8 mouse cellular contexts compared by ENCODE assay signal in the genomic region with DNA sequence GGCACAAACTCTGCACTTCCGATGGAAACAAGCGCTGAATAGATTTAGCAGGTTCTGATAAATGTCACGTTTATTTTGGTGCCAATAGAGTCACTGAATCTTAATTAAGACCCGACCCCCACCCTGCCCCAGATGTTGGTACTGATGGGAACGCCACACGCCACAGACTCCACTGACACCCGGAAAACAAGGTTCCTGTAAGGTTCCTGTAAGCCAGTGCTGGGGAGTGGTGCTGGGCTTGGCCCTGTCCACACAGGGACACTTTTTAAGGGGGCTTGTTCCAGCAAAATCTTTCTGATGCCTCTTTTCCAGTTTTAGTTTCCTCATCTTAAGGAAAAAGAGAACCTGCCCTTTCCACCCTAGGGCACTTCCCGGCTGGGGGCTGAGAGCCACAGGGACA.
A peak's percentile ranks its signal among the peaks of the same experiment; 100 is the strongest.
DNase-seq lines count a peak whose midpoint lies in the region; ATAC-seq lines count a peak whose summit lies in the region.

No protein-coding gene starts in this region.

- H3K4me3 ChIP-seq in heart, embryonic 11.5 days (ENCODE audit: low read depth, low read length): peak overlapping the region; percentile 38
- H3K4me3 ChIP-seq in embryonic facial prominence, embryonic 14.5 days (ENCODE audit: low read depth, low read length): peak overlapping the region; percentile 32
- peak overlapping the region; percentile 35; the same call in 1 of the 2 replicates for H3K4me3 ChIP-seq in hindbrain, embryonic 16.5 days (ENCODE audit: low read length)
- H3K4me3 ChIP-seq in midbrain, embryonic 15.5 days: no peak overlapping the region

- peak overlapping the region; percentile 35; the same call in 1 of the 2 replicates for H3K27ac ChIP-seq in heart, embryonic 11.5 days (ENCODE audit: low read depth, low read length)
- peak overlapping the region; percentile 83 for H3K27ac ChIP-seq in embryonic facial prominence, embryonic 14.5 days (replicated peaks; ENCODE audit: low read depth, low read length)
- no peak overlapping the region for H3K27ac ChIP-seq in hindbrain, embryonic 16.5 days (ENCODE audit: low read depth, low read length)
- 0 out of 2 replicates have a peak overlapping the region, but pooled peaks have one; percentile 56 for H3K27ac ChIP-seq in midbrain, embryonic 15.5 days

- peaks cover 7% of the 10 kb centered on the region for H3K4me1 ChIP-seq in heart, embryonic 11.5 days (ENCODE audit: control insufficient read depth, insufficient read depth, low read length)
- peaks cover 16% of the 10 kb centered on the region for H3K4me1 ChIP-seq in embryonic facial prominence, embryonic 14.5 days (ENCODE audit: control insufficient read depth, insufficient read depth, low read length)
- peaks cover 9% of the 10 kb centered on the region for H3K4me1 ChIP-seq in hindbrain, embryonic 16.5 days (ENCODE audit: control insufficient read depth, insufficient read depth, low read depth, low read length)
- peaks cover 18% of the 10 kb centered on the region for H3K4me1 ChIP-seq in midbrain, embryonic 15.5 days

- no peak for DNase-seq in heart, postnatal 36 days
- no peak for DNase-seq in embryonic facial prominence, embryonic 14.5 days (ENCODE audit: low spot score)
- no peak for DNase-seq in left cerebral cortex, adult 8-10 months (ENCODE audit: low spot score in 2 of 2)
- no peak for DNase-seq in T-cell, adult 2 months (ENCODE audit: low spot score)
- DNase-seq in lung, postnatal 36 days: no peak

- H3K27me3 ChIP-seq in heart, embryonic 11.5 days (ENCODE audit: control insufficient read depth, insufficient read depth, low read length): peaks cover 5% of the 10 kb centered on the region
- no peaks in the 10 kb centered on the region for H3K27me3 ChIP-seq in embryonic facial prominence, embryonic 14.5 days (replicated peaks; ENCODE audit: control insufficient read depth, insufficient read depth, low read length)
- no peaks in the 10 kb centered on the region; the same call in 1 of the 2 replicates for H3K27me3 ChIP-seq in hindbrain, embryonic 16.5 days (replicated peaks; ENCODE audit: control insufficient read depth, insufficient read depth, low read length)
- no peaks in the 10 kb centered on the region for H3K27me3 ChIP-seq in midbrain, embryonic 15.5 days (replicated peaks)

- no peaks in the 10 kb centered on the region for H3K9me3 ChIP-seq in heart, embryonic 11.5 days (replicated peaks; ENCODE audit: control insufficient read depth, low read length)
- no peaks in the 10 kb centered on the region for H3K9me3 ChIP-seq in embryonic facial prominence, embryonic 14.5 days (ENCODE audit: control insufficient read depth, low read length)
- no peaks in the 10 kb centered on the region for H3K9me3 ChIP-seq in hindbrain, embryonic 16.5 days (ENCODE audit: control insufficient read depth, low read length)
- H3K9me3 ChIP-seq in midbrain, embryonic 15.5 days: no peaks in the 10 kb centered on the region

- H3K9ac ChIP-seq in heart, embryonic 11.5 days (ENCODE audit: low read depth, low read length): 0 out of 2 replicates have a peak overlapping the region, but pooled peaks have one; percentile 1
- H3K9ac ChIP-seq in embryonic facial prominence, embryonic 14.5 days (ENCODE audit: low read depth, low read length): no peak overlapping the region
- H3K9ac ChIP-seq in hindbrain, embryonic 16.5 days (ENCODE audit: low read depth, low read length): no peak overlapping the region
- H3K9ac ChIP-seq in midbrain, embryonic 15.5 days: no peak overlapping the region

- no peaks in the 10 kb centered on the region for H3K36me3 ChIP-seq in heart, embryonic 11.5 days (ENCODE audit: control insufficient read depth, insufficient read depth, low read length)
- no peaks in the 10 kb centered on the region for H3K36me3 ChIP-seq in embryonic facial prominence, embryonic 14.5 days (ENCODE audit: control insufficient read depth, insufficient read depth, low read length)
- H3K36me3 ChIP-seq in hindbrain, embryonic 16.5 days (ENCODE audit: control insufficient read depth, insufficient read depth, low read length): no peaks in the 10 kb centered on the region
- H3K36me3 ChIP-seq in midbrain, embryonic 15.5 days (replicated peaks): no peaks in the 10 kb centered on the region

- H3K4me2 ChIP-seq in heart, embryonic 11.5 days: peak overlapping the region; percentile 76
- H3K4me2 ChIP-seq in embryonic facial prominence, embryonic 14.5 days (ENCODE audit: low read depth, low read length): peak overlapping the region; percentile 60
- peak overlapping the region; percentile 74 for H3K4me2 ChIP-seq in hindbrain, embryonic 16.5 days (ENCODE audit: low read length)
- peak overlapping the region; percentile 57 for H3K4me2 ChIP-seq in midbrain, embryonic 15.5 days

- 11% methylated on average over 8 of the region's 8 CpGs for WGBS in heart, embryonic 11.5 days (ENCODE audit: insufficient replicate concordance)
- WGBS in embryonic facial prominence, embryonic 14.5 days: 7% methylated on average over 8 of the region's 8 CpGs
- WGBS in hindbrain, embryonic 16.5 days: 10% methylated on average over 8 of the region's 8 CpGs
- WGBS in midbrain, embryonic 15.5 days: 9% methylated on average over 8 of the region's 8 CpGs

- no peak for ATAC-seq in heart, embryonic 11.5 days (replicated peaks; ENCODE audit: insufficient number of reproducible peaks, low FRiP score, low TSS enrichment)
- peak; percentile 16 for ATAC-seq in embryonic facial prominence, embryonic 14.5 days (ENCODE audit: low read depth)
- peak; percentile 48 for ATAC-seq in hindbrain, embryonic 16.5 days
- peak; percentile 58; the same call in 1 of the 2 replicates for ATAC-seq in midbrain, embryonic 15.5 days (replicated peaks)

- intact Hi-C loops in heart, postnatal 36 days (cut with DNase I): loop anchor here (2.0 to 5.0 kb wide), 3 partner anchors 16 to 51 kb away; no protein-coding TSS in a partner anchor
